Mouse (Mus musculus): ENCODE data around the gene BC061212. TPM values are rescaled to one million over a fixed set of nuclear protein-coding genes. Genes with fewer than 3 reads are reported as not detected.
"Not testable (repeated sequence)": the region's sequence is repeated elsewhere in the genome, so short reads cannot be mapped to it uniquely, and the experiment has no call there.

The BC061212 gene
- not detected in 2 replicates for polyA plus RNA-seq (2015; fragmentation: Nextera tagmentation; extraction: Ambion mirVana)

DNA sequence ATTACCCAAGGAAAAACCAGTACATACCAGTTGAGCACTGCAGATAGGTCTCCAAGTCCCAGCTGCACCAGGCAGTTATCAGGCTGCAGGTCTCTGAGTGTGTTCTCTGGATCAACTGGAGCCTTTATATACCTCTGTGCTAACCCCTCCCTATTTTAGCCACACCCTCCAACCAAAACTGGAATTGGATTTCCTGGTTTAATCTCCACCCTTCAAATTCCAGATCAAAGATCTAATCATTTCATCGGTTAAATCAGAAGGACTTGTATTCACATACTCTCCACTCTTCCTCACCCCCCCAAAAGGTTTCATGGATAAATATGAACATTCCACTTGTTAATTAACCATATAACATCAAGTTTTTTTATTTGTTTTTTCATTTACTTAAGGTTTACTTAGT lies at the start of gene BC061212:
BC061212 (minus strand) TSS at position 101 of the 400 bp plus-strand sequence.
- no CpG with 5 or more reads among the region's 1 CpGs for WGBS
- not testable (repeated sequence) for H3K27ac ChIP-seq (ENCODE audit: low read length); H3K36me3 ChIP-seq (ENCODE audit: insufficient read depth, low read length); H3K9me3 ChIP-seq (ENCODE audit: low read length); DNase-seq (ENCODE audit: low spot score); H3K9ac ChIP-seq (replicated peaks; ENCODE audit: low read depth); H3K4me1 ChIP-seq (ENCODE audit: insufficient read depth, low read depth, low read length); H3K4me2 ChIP-seq (replicated peaks; ENCODE audit: low read depth, low read length); H3K27me3 ChIP-seq (replicated peaks; ENCODE audit: insufficient read depth, low read length); H3K4me3 ChIP-seq (ENCODE audit: low read depth, low read length); ATAC-seq

DNA sequence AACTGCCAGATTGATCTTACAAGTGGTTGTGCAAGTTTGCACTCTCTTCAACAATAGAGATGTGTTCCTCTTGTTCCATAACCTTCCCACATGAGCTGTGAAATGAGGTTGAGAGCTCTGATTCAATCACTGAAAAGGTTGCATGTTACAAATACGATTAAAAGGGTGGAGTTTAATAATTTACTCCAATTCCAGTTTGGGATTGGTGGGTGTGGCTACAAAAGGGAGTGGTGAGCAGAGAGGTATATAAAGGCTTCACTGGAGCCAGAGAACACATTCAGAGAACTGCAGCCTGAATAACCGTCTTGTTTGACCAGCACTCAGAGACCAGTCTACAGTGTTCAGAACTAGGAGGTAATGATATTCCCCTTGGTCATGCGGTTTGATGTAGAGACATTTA lies 5.7 kb upstream of the BC061212 start, which contains the start of gene Gm6351:
Gm6351 (plus strand) TSS at position 301 of the 400 bp plus-strand sequence.
- WGBS, result no CpG with 5 or more reads among the region's 3 CpGs
- not testable (repeated sequence) for H3K27me3 ChIP-seq (replicated peaks; ENCODE audit: insufficient read depth, low read length); H3K4me2 ChIP-seq (replicated peaks; ENCODE audit: low read depth, low read length); H3K9ac ChIP-seq (replicated peaks; ENCODE audit: low read depth); H3K36me3 ChIP-seq (ENCODE audit: insufficient read depth, low read length); ATAC-seq; DNase-seq (ENCODE audit: low spot score); H3K4me3 ChIP-seq (ENCODE audit: low read depth, low read length); H3K9me3 ChIP-seq (ENCODE audit: low read length); H3K4me1 ChIP-seq (ENCODE audit: insufficient read depth, low read depth, low read length); H3K27ac ChIP-seq (ENCODE audit: low read length)

Other genes with a start within 250 kb of the BC061212 start
- gene Gm7792, start 226.8 kb downstream of the BC061212 start, polyA plus RNA-seq (2015; fragmentation: Nextera tagmentation; extraction: Ambion mirVana), result not detected in 2 replicates
- not detected in 2 replicates for gene Gm16429, start 141.5 kb downstream of the BC061212 start, polyA plus RNA-seq (2015; fragmentation: Nextera tagmentation; extraction: Ambion mirVana)
- gene Gm6351, start 5.8 kb upstream of the BC061212 start, polyA plus RNA-seq (2015; fragmentation: Nextera tagmentation; extraction: Ambion mirVana), result not detected in 2 replicates
- not detected in 2 replicates for gene Gm3106, start 147.5 kb upstream of the BC061212 start, polyA plus RNA-seq (2015; fragmentation: Nextera tagmentation; extraction: Ambion mirVana)
- not detected in 2 replicates for gene A430089I19Rik, start 236.3 kb upstream of the BC061212 start, polyA plus RNA-seq (2015; fragmentation: Nextera tagmentation; extraction: Ambion mirVana)
- not detected in 2 replicates for gene Gm6502, start 243.9 kb upstream of the BC061212 start, polyA plus RNA-seq (2015; fragmentation: Nextera tagmentation; extraction: Ambion mirVana)